Comparison of ENCODE assay signal across 18 mouse cellular contexts in the genomic region with DNA sequence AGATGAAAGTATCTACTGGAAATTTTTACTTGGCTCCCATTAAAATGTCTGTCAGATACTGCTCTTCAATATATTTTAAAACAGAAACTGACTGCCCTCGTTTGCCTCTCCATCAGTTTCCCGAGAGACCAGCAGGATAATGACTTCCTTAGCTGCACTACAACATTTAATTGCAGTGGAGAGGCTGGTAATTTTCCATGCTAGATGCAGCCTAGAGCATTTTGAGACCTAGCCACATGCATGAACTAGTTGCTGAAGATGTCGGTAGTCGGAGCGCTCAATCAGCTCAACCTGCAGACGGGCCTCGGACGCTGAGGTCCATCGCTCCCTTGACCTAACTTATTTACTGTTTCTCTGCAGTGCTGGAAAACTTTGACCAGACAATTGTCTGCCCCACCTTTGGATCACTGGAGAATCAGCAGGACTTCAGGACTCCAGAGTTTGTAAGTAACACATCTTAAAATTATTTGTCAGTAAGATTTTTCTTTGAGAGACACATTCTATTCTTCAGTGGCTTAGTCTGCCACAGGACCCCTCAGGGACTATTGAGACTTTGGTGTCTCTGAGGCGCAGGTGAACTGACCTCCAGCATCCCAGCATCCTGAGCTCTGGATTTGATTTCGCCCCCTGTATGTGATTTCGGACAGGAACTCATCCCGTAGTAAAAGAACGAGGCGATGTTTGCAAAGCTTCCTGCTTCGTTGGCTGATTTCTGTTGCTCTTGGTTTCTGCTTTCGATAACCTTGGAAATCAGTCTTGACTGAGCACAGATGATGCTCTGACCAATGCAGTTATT.
DNase-seq lines count a peak whose midpoint lies in the region; ATAC-seq and TF ChIP-seq lines count a peak whose summit lies in the region.
"Had no signal": no experiment of that assay in that cellular context is flagged by ENCODE, and none has a peak within 500 bp of the region (broad histone marks: within the 10 kb centered on the region; RNA-seq: fewer than 3 reads in every experiment).

No protein-coding gene starts in this region.

- no peak overlapping the region for H3K27ac ChIP-seq in embryonic facial prominence, embryonic 14.5 days (replicated peaks; ENCODE audit: low read depth, low read length)
- no peak overlapping the region for H3K27ac ChIP-seq in embryonic facial prominence, embryonic 10.5 days (replicated peaks)
- H3K27ac ChIP-seq in hindbrain, embryonic 14.5 days = peak overlapping the region; percentile 3; the same call in 1 of the 2 replicates
- H3K27ac ChIP-seq in hindbrain, embryonic 10.5 days = no peak overlapping the region
- no peak overlapping the region for H3K27ac ChIP-seq in kidney, embryonic 14.5 days (ENCODE audit: low read depth, low read length)
- H3K27ac ChIP-seq: forebrain, embryonic 15.5 days; liver, embryonic 14.5 days; lung, embryonic 15.5 days had no signal

- 0 out of 2 replicates have a peak, but pooled peaks cover 10% of the 10 kb centered on the region for H3K36me3 ChIP-seq in embryonic facial prominence, embryonic 14.5 days (ENCODE audit: control insufficient read depth, insufficient read depth, low read length)
- H3K36me3 ChIP-seq in embryonic facial prominence, embryonic 10.5 days (replicated peaks) = peaks cover 16% of the 10 kb centered on the region
- no peaks in the 10 kb centered on the region for H3K36me3 ChIP-seq in hindbrain, embryonic 14.5 days (replicated peaks; ENCODE audit: control insufficient read depth, insufficient read depth)
- H3K36me3 ChIP-seq in hindbrain, embryonic 10.5 days = peaks cover 14% of the 10 kb centered on the region
- no peaks in the 10 kb centered on the region; the same call in 1 of the 2 replicates for H3K36me3 ChIP-seq in kidney, embryonic 14.5 days (ENCODE audit: control insufficient read depth, insufficient read depth, low read length)
- H3K36me3 ChIP-seq: forebrain, embryonic 15.5 days had no signal

- H3K4me1 ChIP-seq in embryonic facial prominence, embryonic 14.5 days (ENCODE audit: control insufficient read depth, insufficient read depth, low read length) = peaks cover 3% of the 10 kb centered on the region; the same call in 1 of the 2 replicates
- peaks cover 8% of the 10 kb centered on the region for H3K4me1 ChIP-seq in embryonic facial prominence, embryonic 10.5 days
- H3K4me1 ChIP-seq in hindbrain, embryonic 14.5 days (replicated peaks; ENCODE audit: control insufficient read depth, insufficient read depth, low read length) = peaks cover 13% of the 10 kb centered on the region
- H3K4me1 ChIP-seq in hindbrain, embryonic 10.5 days (replicated peaks) = 0 out of 2 replicates have a peak, but pooled peaks cover under 1% of the 10 kb centered on the region
- H3K4me1 ChIP-seq in kidney, embryonic 14.5 days (ENCODE audit: control insufficient read depth, insufficient read depth, low read length) = no peaks in the 10 kb centered on the region
- H3K4me1 ChIP-seq: forebrain, embryonic 15.5 days; lung, embryonic 15.5 days had no signal

- no peak overlapping the region for H3K4me3 ChIP-seq in embryonic facial prominence, embryonic 14.5 days (ENCODE audit: low read depth, low read length)
- H3K4me3 ChIP-seq in embryonic facial prominence, embryonic 10.5 days = no peak overlapping the region
- no peak overlapping the region for H3K4me3 ChIP-seq in hindbrain, embryonic 14.5 days (replicated peaks; ENCODE audit: low read length)
- no peak overlapping the region for H3K4me3 ChIP-seq in hindbrain, embryonic 10.5 days
- no peak overlapping the region for H3K4me3 ChIP-seq in kidney, embryonic 14.5 days (ENCODE audit: low read length)
- H3K4me3 ChIP-seq: forebrain, embryonic 15.5 days; lung, embryonic 15.5 days had no signal

- TF ChIP-seq CTCF in brain, embryonic 14.5 days (IDR thresholded peaks at IDR 0.05; ENCODE audit: borderline replicate concordance, extremely low read depth, insufficient read depth, insufficient read length) = no peak

- peaks cover 4% of the 10 kb centered on the region; the same call in 1 of the 2 replicates for H3K9me3 ChIP-seq in embryonic facial prominence, embryonic 14.5 days (ENCODE audit: control insufficient read depth, low read length)
- H3K9me3 ChIP-seq in embryonic facial prominence, embryonic 10.5 days = no peaks in the 10 kb centered on the region; the same call in 1 of the 2 replicates
- H3K9me3 ChIP-seq in hindbrain, embryonic 14.5 days (ENCODE audit: control insufficient read depth, low read length) = no peaks in the 10 kb centered on the region
- H3K9me3 ChIP-seq in hindbrain, embryonic 10.5 days = no peaks in the 10 kb centered on the region
- no peaks in the 10 kb centered on the region for H3K9me3 ChIP-seq in kidney, embryonic 14.5 days (ENCODE audit: control insufficient read depth, low read length)
- H3K9me3 ChIP-seq: forebrain, embryonic 15.5 days; lung, embryonic 15.5 days had no signal

- no peaks in the 10 kb centered on the region for H3K27me3 ChIP-seq in embryonic facial prominence, embryonic 14.5 days (replicated peaks; ENCODE audit: control insufficient read depth, insufficient read depth, low read length)
- H3K27me3 ChIP-seq in embryonic facial prominence, embryonic 10.5 days (replicated peaks; ENCODE audit: low read depth, poor library complexity, severe bottlenecking) = no peaks in the 10 kb centered on the region
- H3K27me3 ChIP-seq in hindbrain, embryonic 14.5 days (ENCODE audit: control insufficient read depth, insufficient read depth, low read length) = no peaks in the 10 kb centered on the region
- H3K27me3 ChIP-seq in hindbrain, embryonic 10.5 days (ENCODE audit: insufficient read depth, poor library complexity, severe bottlenecking) = no peaks in the 10 kb centered on the region
- H3K27me3 ChIP-seq in kidney, embryonic 14.5 days (ENCODE audit: control insufficient read depth, insufficient read depth, low read length) = no peaks in the 10 kb centered on the region
- H3K27me3 ChIP-seq: forebrain, embryonic 15.5 days; lung, embryonic 15.5 days had no signal

- ATAC-seq in embryonic facial prominence, embryonic 14.5 days (ENCODE audit: low read depth) = no peak
- no peak for ATAC-seq in hindbrain, embryonic 14.5 days (ENCODE audit: low FRiP score)
- ATAC-seq in kidney, embryonic 14.5 days (ENCODE audit: low FRiP score, low TSS enrichment) = no peak
- ATAC-seq: forebrain, embryonic 15.5 days had no signal

- H3K9ac ChIP-seq in embryonic facial prominence, embryonic 14.5 days (ENCODE audit: low read depth, low read length) = no peak overlapping the region
- no peak overlapping the region for H3K9ac ChIP-seq in hindbrain, embryonic 14.5 days
- H3K9ac ChIP-seq in kidney, embryonic 14.5 days (ENCODE audit: low read depth, low read length) = no peak overlapping the region
- H3K9ac ChIP-seq: forebrain, embryonic 15.5 days; liver, embryonic 14.5 days; lung, embryonic 15.5 days had no signal

- 63% methylated on average over 17 of the region's 17 CpGs for WGBS in embryonic facial prominence, embryonic 14.5 days
- 78% methylated on average over 17 of the region's 17 CpGs for WGBS in embryonic facial prominence, embryonic 10.5 days
- 81% methylated on average over 17 of the region's 17 CpGs for WGBS in hindbrain, embryonic 14.5 days
- 91% methylated on average over 17 of the region's 17 CpGs for WGBS in hindbrain, embryonic 10.5 days
- WGBS in kidney, embryonic 14.5 days = 84% methylated on average over 17 of the region's 17 CpGs

- H3K4me2 ChIP-seq in embryonic facial prominence, embryonic 14.5 days (ENCODE audit: low read depth, low read length) = no peak overlapping the region; the same call in 1 of the 2 replicates
- no peak overlapping the region for H3K4me2 ChIP-seq in hindbrain, embryonic 14.5 days (replicated peaks)
- H3K4me2 ChIP-seq in kidney, embryonic 14.5 days (replicated peaks; ENCODE audit: low read depth, low read length) = no peak overlapping the region
- H3K4me2 ChIP-seq: forebrain, embryonic 15.5 days; lung, embryonic 15.5 days had no signal

- TF ChIP-seq POLR2A in brain, embryonic 14.5 days (IDR thresholded peaks at IDR 0.05; ENCODE audit: borderline replicate concordance, extremely low read depth, insufficient read depth, insufficient read length, poor library complexity, severe bottlenecking) = no peak

- DNase-seq in embryonic facial prominence, embryonic 14.5 days (ENCODE audit: low spot score) = peak; percentile 59
- DNase-seq in embryonic facial prominence, embryonic 10.5 days (ENCODE audit: low spot score) = no peak
- peak; percentile 36 for DNase-seq in hindbrain, embryonic 14.5 days (ENCODE audit: low spot score)
- DNase-seq in hindbrain, embryonic 10.5 days (ENCODE audit: low spot score) = no peak
- DNase-seq in kidney, postnatal 36 days = peak; percentile 30 to 37
- peak; percentile 55 for DNase-seq in brain, embryonic 14.5 days (ENCODE audit: low read depth)
- DNase-seq in thymus, postnatal 36 days = no peak
- DNase-seq: adrenal gland, postnatal 10 days; cerebellum, adult 9-10 months; gastrocnemius, postnatal 14 days; kidney, postnatal 25 days; lung, postnatal 36 days; right cerebral cortex, postnatal 14 days; spleen, adult 18-20 months had no signal

Comparison
In these comparisons a context has a peak if more than half of its experiments do, and no peak if none do; other contexts are left out.
1. DNase-seq: peak in embryonic facial prominence, embryonic 14.5 days (single experiment), hindbrain, embryonic 14.5 days (single experiment), kidney, postnatal 36 days (2 of 2) and brain, embryonic 14.5 days (single experiment); none in embryonic facial prominence, embryonic 10.5 days (single experiment), hindbrain, embryonic 10.5 days (single experiment) and thymus, postnatal 36 days (0 of 2).